Mouse (Mus musculus): Measurements from ENCODE around the gene Ntrk2. TPM values are rescaled to one million over a fixed set of nuclear protein-coding genes. Genes with fewer than 3 reads are reported as not detected.

Ntrk2 gene
- total RNA-seq, 2 experiments from 2014 or later: 1.4 to 2.8 TPM

GRCm38 (mm10) chr13:58955237-58955777, 148.9 kb downstream of the Ntrk2 start:
- no peak for DNase-seq
- intact Hi-C loops (cut with DNase I): no loop called here

DNA sequence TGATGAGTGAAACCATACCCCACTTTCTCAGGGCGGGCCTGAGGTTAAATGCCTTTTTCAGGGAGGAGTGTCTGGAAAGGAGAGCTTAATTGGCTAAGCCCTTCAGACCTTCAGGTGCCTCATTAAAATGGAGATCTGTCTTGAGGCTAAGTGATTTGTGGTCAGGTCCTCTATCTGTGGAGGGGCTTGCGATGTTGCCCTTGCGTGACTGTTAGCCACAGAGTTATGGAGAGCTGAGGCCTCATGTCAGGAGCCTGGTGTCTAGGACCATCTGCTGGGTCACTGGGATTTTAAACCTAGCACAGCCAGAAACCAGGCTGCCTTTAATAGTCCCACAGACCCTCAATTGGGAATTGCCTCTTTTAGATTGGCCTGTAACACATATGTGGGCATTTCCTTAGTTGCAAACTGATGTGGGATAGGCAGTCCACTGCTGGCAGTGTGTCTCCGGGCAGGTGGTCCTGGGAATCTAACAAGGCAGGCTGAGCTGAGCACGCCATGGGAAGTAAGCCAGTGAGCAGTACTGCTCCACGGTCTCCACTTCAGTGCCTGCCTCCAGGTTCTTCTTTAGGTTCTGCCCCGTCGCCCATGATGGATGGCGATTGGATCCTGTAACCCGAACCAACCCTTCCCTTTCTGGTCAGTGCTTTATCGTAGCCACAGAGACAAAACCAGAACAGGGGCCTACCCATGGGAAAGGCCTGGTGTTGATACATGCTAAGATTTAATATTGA, 152.0 kb downstream of the Ntrk2 start:
- no peak for DNase-seq
- intact Hi-C loops (cut with DNase I): no loop called here

DNA sequence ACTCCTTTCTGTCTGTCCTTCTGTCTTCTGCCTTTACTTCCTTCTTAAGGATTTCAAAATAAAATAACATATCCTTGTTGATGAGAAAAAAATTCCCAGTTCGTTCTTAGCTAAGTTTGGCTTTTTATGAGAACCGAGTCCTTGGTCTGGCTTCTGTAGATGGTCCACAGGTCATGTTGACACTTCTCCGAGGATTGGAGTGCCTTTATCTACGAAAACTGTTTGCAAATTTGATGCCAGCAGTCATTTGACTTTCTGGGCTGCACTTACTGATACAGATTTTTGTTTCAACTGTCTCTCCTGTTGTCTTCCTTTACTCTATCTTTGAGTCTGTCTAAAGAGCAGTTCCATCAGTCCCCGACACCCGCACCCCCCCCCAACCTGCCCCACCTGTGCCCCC, 154.0 kb downstream of the Ntrk2 start:
- intact Hi-C loops (cut with DNase I): no loop called here
- DNase-seq: no peak

DNA sequence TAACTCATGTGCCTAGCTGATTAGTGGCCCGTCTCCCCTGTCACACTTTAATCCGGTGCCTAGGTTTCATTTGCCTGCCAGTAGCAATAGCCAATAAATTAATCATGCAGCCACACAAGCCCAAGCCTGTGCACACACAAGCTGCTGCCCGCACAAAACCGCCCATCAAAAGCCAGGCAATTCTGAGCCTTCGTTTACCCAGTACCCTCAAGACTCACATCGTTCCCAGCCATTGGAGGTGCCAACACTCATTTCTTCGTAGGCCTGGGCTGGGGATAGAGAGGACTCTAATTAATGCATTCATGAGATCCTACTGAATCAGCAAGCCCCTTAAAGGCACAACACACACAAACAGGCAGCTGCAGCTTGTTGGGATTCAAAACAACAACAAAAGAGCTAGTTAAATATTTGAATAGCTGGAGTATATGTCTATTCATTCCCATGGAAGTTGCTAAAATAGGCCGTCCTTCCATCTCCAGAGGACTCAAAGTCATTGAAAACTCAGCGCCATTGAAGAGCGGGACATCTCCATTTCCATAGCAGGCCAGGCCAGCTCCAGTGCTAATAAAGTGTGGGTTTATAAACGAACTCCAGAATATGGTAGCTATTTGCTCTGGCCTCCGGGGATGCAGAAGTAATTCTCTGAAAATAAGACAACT, 158.5 kb downstream of the Ntrk2 start:
- intact Hi-C loops (cut with DNase I): no loop called here
- DNase-seq: no peak

- DNase-seq: no peak
- intact Hi-C loops (cut with DNase I): no loop called here
Measured at GRCm38 (mm10) chr13:58965826-58966225, 159.5 kb downstream of the Ntrk2 start.

DNA sequence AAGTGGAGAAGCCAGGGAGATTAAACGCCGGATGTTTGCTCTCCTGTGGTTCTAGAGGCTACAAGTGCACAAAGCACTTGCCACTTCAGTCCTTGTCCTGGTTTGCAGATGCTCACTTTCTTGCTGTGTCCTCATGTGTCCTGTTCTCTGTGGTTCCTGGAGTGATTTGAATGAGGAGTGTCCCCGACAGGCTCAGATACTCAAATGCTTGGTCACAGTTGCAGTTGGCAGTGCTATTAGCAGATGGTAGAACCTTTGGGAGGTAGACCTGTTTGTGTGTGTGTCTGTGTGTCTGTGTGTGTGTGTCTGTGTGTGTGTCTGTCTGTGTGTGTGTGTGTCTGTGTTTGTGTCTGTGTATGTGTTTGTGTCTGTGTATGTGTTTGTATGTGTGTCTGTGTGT, 160.1 kb downstream of the Ntrk2 start:
- intact Hi-C loops (cut with DNase I): no loop called here
- DNase-seq: no peak

- DNase-seq: peak; percentile 28 to 33
- intact Hi-C loops (cut with DNase I): no loop called here
Measured at GRCm38 (mm10) chr13:58968168-58968567, 161.8 kb downstream of the Ntrk2 start.

- no peak for DNase-seq
- intact Hi-C loops (cut with DNase I): no loop called here
Measured at GRCm38 (mm10) chr13:58971449-58971903, 165.1 kb downstream of the Ntrk2 start.

GRCm38 (mm10) chr13:58972511-58972910, 166.1 kb downstream of the Ntrk2 start:
- intact Hi-C loops (cut with DNase I): no loop called here
- no peak for DNase-seq

DNA sequence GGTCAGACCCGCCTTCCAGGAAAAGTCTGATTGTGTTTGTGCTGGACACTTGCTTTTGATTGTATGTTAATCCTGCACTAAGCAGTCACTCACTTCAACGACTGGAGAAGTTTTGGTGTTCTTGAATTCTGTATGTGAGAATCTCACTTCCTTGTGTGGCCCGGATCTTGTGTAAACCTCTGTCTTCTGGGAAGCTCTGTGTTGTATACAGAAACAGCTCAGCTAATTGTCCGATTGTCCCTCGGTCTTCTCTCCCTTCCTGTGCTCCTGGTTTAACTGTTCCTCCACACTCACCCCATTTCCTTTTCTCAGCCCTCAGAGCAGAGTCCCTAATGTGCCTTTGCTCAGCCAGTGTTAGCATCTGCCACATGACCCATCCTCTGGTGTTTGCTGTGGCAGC, 190.1 kb downstream of the Ntrk2 start:
- no peak for DNase-seq
- intact Hi-C loops (cut with DNase I): no loop called here

DNA sequence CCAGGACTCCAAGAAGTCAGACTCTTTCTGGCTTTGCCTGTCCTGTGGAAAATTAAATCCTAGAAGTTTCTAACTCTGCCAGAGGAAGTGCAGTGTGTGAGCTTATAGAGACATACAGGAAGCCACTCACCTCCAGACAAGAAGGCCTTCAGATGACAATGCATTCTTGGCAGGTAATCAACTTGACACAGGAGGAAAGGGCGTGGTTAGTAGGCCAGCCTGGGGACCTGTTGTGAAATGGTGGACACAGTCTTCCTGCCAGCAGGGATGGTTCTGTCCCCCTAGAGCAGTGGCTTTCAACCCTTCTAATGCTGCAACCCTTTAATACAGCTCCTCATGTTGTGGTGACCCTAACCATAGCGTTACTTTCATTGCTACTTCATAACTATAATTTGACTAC, 191.4 kb downstream of the Ntrk2 start:
- intact Hi-C loops (cut with DNase I): no loop called here
- no peak for DNase-seq

DNA sequence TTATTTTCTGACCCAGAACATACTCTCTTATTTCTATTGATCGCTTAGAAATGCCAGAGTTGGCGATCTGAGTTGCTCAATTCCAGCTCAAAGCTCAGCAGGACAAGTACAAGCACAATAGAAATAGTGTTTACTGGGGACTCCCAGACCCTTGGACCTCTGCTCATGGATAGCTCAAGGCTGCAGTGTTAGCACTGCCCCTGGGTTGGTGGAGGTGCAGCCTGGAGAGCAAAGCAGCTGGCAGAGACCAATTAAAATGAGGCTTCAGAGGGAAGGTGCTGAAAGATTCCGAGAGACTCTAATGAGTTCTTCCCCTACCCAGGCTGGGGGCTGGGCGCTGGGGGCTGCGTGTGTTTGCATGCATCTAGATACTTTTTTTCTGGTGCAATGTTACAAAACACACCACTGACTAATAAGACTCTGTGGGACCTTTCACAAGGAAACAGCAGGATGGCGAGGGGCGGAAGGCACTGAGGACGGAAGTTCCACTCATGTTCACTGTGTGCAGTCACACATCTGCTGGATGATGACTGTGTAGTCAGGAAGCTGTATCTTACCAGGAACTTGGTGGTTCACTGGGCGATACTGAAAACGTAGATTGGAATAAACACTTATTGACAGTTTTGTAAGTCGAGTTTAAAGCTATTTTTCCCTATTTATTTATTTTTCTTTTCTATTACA, 193.1 kb downstream of the Ntrk2 start:
- intact Hi-C loops (cut with DNase I): no loop called here
- no peak for DNase-seq

DNA sequence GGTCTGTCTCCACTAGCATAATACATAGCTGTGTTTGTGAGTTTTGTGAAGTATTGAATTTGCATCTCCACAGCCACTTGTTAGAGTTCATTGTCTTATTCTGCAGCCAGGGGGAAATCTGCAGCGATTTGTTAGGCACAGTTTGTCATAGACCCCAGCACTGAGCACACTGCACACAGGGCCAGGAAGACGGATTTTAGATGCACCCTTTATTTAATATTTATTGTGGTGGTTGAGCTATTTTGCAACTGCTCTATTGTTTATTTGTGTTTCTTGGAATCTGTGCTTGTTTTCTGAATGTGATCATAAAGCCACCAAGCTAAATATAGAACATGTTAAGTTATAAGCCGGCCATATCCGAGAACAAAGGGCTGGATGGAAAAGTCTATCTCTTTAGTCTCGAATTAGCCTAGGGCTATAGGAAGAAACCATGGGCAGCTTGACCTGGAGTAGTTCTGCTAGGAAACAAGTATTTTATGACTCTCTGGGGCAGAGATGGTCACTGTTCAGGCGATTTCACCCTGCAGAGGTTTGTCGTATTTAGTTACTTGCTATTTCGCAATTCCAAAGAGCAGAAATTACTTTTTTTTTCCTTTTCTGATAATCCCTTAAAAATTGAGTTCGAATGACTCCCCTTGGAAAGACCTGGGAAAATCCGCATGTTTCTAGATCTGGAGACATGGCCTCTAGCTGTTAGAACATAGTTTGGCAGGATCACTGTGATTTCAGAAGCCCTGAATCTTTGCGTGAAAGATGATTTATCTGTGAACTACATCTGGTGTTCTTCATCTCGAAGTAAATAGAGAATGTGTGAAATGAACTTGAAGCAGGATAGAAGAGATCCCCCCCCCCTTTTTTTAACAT, 196.8 kb downstream of the Ntrk2 start:
- intact Hi-C loops (cut with DNase I): no loop called here
- DNase-seq: no peak

- DNase-seq: no peak
Measured at GRCm38 (mm10) chr13:59003807-59004173, 197.4 kb downstream of the Ntrk2 start.

GRCm38 (mm10) chr13:59004579-59004978, 198.2 kb downstream of the Ntrk2 start:
- DNase-seq: no peak

More at GRCm38 (mm10) chr13:59003807-59004173, 197.4 kb downstream of the Ntrk2 start:
- intact Hi-C loops (cut with DNase I): no loop called here

DNA sequence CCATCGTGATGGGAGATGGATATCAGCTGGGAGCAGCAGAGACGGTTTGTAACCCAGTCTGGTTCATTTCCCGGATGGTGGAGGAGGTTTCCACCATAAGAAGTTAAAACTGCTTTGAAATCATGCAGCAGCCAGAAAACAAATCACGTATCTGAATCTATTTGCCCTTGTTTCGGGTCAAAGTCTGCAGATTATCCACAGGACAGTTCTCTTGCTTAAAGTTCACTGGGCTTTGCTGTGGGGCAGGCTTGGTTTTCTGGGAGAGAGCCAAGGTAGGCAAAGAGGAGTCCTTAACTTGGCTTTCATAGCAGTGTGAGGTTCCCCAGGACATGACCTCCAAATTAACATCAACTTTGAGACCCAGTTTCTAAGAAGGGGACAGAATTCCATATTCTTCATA, 203.5 kb downstream of the Ntrk2 start:
- intact Hi-C loops (cut with DNase I): no loop called here
- no peak for DNase-seq

More at GRCm38 (mm10) chr13:59004579-59004978, 198.2 kb downstream of the Ntrk2 start:
- intact Hi-C loops (cut with DNase I): no loop called here

DNA sequence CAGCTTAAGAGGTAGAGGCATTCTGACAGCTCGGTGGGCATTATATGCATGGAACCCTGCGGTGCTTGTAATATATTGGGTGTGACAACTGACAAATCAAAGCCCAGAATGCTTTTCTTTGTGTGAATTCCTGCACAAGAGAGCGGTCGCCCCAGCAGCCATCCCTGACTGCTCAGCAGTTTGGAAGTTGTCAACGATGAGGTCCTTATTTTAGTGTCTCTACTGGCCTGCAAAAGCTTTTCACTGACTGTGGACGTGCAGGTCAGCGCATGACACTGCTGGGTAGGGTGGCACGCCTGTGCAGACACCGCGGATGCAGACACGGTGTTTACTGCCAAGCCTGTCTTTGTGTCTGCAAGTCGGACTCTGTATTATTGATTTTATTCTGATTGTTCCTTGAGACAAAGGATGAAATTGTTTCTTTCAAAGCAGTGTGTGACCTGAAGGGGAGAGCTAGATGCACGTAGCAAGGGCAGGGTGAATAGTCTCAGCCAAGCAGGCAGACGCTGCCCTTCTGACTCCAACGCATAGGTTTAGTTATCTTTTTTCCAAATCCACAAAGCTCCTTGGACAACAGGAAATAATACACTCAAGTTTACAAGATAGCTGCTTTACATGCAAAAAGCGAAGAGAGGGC, 204.6 kb downstream of the Ntrk2 start:
- no peak for DNase-seq
- intact Hi-C loops (cut with DNase I): no loop called here

- intact Hi-C loops (cut with DNase I): no loop called here
Measured at GRCm38 (mm10) chr13:59011530-59011903, 205.1 kb downstream of the Ntrk2 start.

GRCm38 (mm10) chr13:59015360-59015759, 209.0 kb downstream of the Ntrk2 start:
- intact Hi-C loops (cut with DNase I): no loop called here
- no peak for DNase-seq

More at GRCm38 (mm10) chr13:59011530-59011903, 205.1 kb downstream of the Ntrk2 start:
- DNase-seq: peak; percentile 54 to 70

- intact Hi-C loops (cut with DNase I): no loop called here
- no peak for DNase-seq
Measured at GRCm38 (mm10) chr13:59017121-59017520, 210.8 kb downstream of the Ntrk2 start.

Measured in heart, postnatal 14 days (tissue).